Mouse (Mus musculus) forebrain, embryonic 10.5 days (tissue): Measurements from ENCODE around the gene Marf1. TPM values are rescaled to one million over a fixed set of nuclear protein-coding genes. Genes with fewer than 3 reads are reported as not detected.
"Not testable (repeated sequence)": the region's sequence is repeated elsewhere in the genome, so short reads cannot be mapped to it uniquely, and the experiment has no call there.

ENCODE experiments used
- DNase-seq: peaks from one replicate; pipeline ENCODE4 v3.0.0-alpha.2; 2017; ENCODE audit warnings: low spot score; ENCODE audit errors: extremely low spot score
- H3K27ac ChIP-seq: fragments of 300-500 bp; sonication (generic); 2 replicates; pipeline ENCODE4 v1.5.1; 2016; ENCODE audit warnings: mild to moderate bottlenecking
- H3K27me3 ChIP-seq: fragments of 300-500 bp; sonication (generic); 2 replicates; pipeline ENCODE4 v1.6.1; 2016; ENCODE audit warnings: mild to moderate bottlenecking; ENCODE audit not compliant: poor library complexity, severe bottlenecking
- H3K36me3 ChIP-seq: fragments of 300-500 bp; sonication (generic); replicated peaks from 2 replicates; pipeline ENCODE4 v1.6.1; 2016; ENCODE audit warnings: mild to moderate bottlenecking, moderate library complexity
- H3K4me1 ChIP-seq: fragments of 300-500 bp; sonication (generic); 2 replicates; pipeline ENCODE4 v1.6.1; 2016
- H3K4me3 ChIP-seq: fragments of 300-500 bp; sonication (generic); 2 replicates; pipeline ENCODE4 v1.5.1; 2016; ENCODE audit warnings: mild to moderate bottlenecking, moderate library complexity
- H3K9me3 ChIP-seq: fragments of 300-500 bp; sonication (generic); 2 replicates; pipeline ENCODE4 v1.6.1; 2016; ENCODE audit warnings: mild to moderate bottlenecking, moderate library complexity
- WGBS: fragments of 180-500 bp; shearing (Covaris S2); methylation state at CpG from one replicate; pipeline ENCODE4 v1.1.7; 2016; 5-methylcytosine and 5-hydroxymethylcytosine counted together
- polyA plus RNA-seq: library from polyadenylated mRNA; unstranded; fragments of >200 nt; fragmentation: Nextera tagmentation; extraction: Ambion mirVana; gene quantifications from 2 replicates; pipeline ENCODE4 v1.2.1, GENCODE M21; 2016

The Marf1 gene
- polyA plus RNA-seq, 1 experiment from 2014 or later, result 14.6 TPM

- no peak for DNase-seq
- 0% methylated on average over 10 of the region's 10 CpGs for WGBS
- Histone ChIP-seq H3K36me3 (no peaks in the 10 kb centered on the region), H3K4me1 (peaks cover 33% of the 10 kb centered on the region), H3K27ac (peak overlapping the region; percentile 94), H3K4me3 (peak overlapping the region; percentile 80), H3K27me3 (no peaks in the 10 kb centered on the region), H3K9me3 (no peaks in the 10 kb centered on the region)
These were observed 3.4 kb downstream of the Marf1 start for GRCm38 (mm10) chr16:14159746-14160131.

GRCm38 (mm10) chr16:14158936-14159745 is 4.0 kb downstream of the Marf1 start:
- peak; percentile 100 for DNase-seq
- H3K9me3 ChIP-seq, result no peaks in the 10 kb centered on the region
- peak overlapping the region; percentile 80 for H3K4me3 ChIP-seq
- peak overlapping the region; percentile 94 for H3K27ac ChIP-seq
- H3K4me1 ChIP-seq, result peaks cover 27% of the 10 kb centered on the region
- no peaks in the 10 kb centered on the region for H3K27me3 ChIP-seq
- under 1% methylated on average over 58 of the region's 58 CpGs for WGBS
- H3K36me3 ChIP-seq, result 0 out of 2 replicates have a peak, but pooled peaks cover 2% of the 10 kb centered on the region

- H3K4me1 ChIP-seq, result peaks cover 22% of the 10 kb centered on the region
- H3K27ac ChIP-seq, result peak overlapping the region; percentile 94
These were observed 4.6 kb downstream of the Marf1 start for GRCm38 (mm10) chr16:14158536-14158935.

DNA sequence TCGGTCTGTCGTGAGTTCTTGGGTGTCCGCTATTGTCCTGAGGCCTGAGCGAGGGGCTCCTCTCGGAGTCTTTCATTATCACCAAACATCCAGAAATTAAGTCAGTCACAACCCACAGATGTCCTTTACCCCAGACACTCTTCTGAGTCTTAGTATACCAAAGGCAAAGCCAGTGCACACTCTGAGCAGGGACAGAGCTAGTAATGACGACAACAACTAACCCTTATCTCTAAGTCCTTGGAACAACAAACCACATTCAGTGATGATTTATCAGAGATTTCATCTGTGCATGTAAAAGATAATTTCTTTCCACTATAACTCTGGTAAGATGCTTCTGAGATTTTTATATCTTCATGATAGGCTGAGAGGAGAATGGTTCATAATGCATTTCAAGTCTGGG is 6.8 kb downstream of the Marf1 start:
- Histone ChIP-seq H3K4me3 (no peak overlapping the region), H3K4me1 (peaks cover 14% of the 10 kb centered on the region), H3K27ac (no peak overlapping the region), H3K9me3 (no peaks in the 10 kb centered on the region), H3K36me3 (peaks cover 27% of the 10 kb centered on the region), H3K27me3 (no peaks in the 10 kb centered on the region)
- DNase-seq, result no peak
- 95% methylated on average over 6 of the region's 6 CpGs for WGBS

More at GRCm38 (mm10) chr16:14158536-14158935, 4.6 kb downstream of the Marf1 start:
- 9% methylated on average over 7 of the region's 7 CpGs for WGBS
- no peak for DNase-seq
- peak overlapping the region; percentile 80 for H3K4me3 ChIP-seq
- H3K27me3 ChIP-seq, result no peaks in the 10 kb centered on the region
- peaks cover 5% of the 10 kb centered on the region for H3K36me3 ChIP-seq
- H3K9me3 ChIP-seq, result no peaks in the 10 kb centered on the region

DNA sequence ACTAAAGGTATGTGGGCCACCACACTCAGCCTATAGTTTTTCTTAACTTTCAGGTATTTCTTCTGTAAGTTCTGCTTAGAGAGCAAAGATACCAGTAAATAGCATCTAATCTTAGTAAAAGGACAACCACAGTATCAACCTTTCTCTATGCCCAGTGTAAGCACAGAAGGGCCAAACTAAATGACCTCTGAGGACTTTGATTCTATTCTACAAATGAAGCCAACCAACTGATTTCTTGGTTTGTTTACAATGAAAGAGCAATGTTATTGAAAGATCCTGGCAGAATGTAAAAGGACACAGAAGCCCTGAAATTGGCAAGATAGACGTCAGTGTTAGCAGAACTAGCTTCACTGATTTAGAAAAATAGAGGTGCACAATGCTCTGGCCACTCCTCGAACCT is 7.5 kb downstream of the Marf1 start:
- DNase-seq, result not testable (repeated sequence)

GRCm38 (mm10) chr16:14151718-14152117 is 11.4 kb downstream of the Marf1 start:
- peaks cover 71% of the 10 kb centered on the region for H3K36me3 ChIP-seq
- DNase-seq, result no peak
- no peak overlapping the region for H3K4me3 ChIP-seq
- H3K27me3 ChIP-seq, result no peaks in the 10 kb centered on the region
- H3K9me3 ChIP-seq, result no peaks in the 10 kb centered on the region
- H3K4me1 ChIP-seq, result no peaks in the 10 kb centered on the region
- no peak overlapping the region for H3K27ac ChIP-seq
- WGBS, result 93% methylated on average over 4 of the region's 4 CpGs

More for the DNA sequence above, 7.5 kb downstream of the Marf1 start:
- H3K4me3 ChIP-seq, H3K9me3 ChIP-seq, H3K27ac ChIP-seq, H3K27me3 ChIP-seq: not testable (repeated sequence)
- H3K36me3 ChIP-seq, result peaks cover 34% of the 10 kb centered on the region
- peaks cover 14% of the 10 kb centered on the region for H3K4me1 ChIP-seq
- 88% methylated on average over 1 of the region's 2 CpGs for WGBS

- no peaks in the 10 kb centered on the region for H3K4me1 ChIP-seq
- H3K9me3 ChIP-seq, result no peaks in the 10 kb centered on the region
- peaks cover 96% of the 10 kb centered on the region for H3K36me3 ChIP-seq
- no peak for DNase-seq
- H3K27ac ChIP-seq, result no peak overlapping the region
- no peak overlapping the region for H3K4me3 ChIP-seq
- H3K27me3 ChIP-seq, result no peaks in the 10 kb centered on the region
These were observed 15.4 kb downstream of the Marf1 start for GRCm38 (mm10) chr16:14147712-14148111.

- Histone ChIP-seq H3K4me1 (no peaks in the 10 kb centered on the region), H3K27me3 (no peaks in the 10 kb centered on the region), H3K4me3 (no peak overlapping the region), H3K9me3 (no peaks in the 10 kb centered on the region), H3K36me3 (peaks cover 99% of the 10 kb centered on the region), H3K27ac (no peak overlapping the region)
- no peak for DNase-seq
- WGBS, result 93% methylated on average over 3 of the region's 3 CpGs
These were observed 19.9 kb downstream of the Marf1 start for GRCm38 (mm10) chr16:14143298-14143697.

GRCm38 (mm10) chr16:14139106-14139505 is 24.0 kb downstream of the Marf1 start:
- Histone ChIP-seq H3K4me3 (no peak overlapping the region), H3K27ac (no peak overlapping the region), H3K27me3 (no peaks in the 10 kb centered on the region), H3K9me3 (no peaks in the 10 kb centered on the region), H3K4me1 (no peaks in the 10 kb centered on the region), H3K36me3 (peaks cover 97% of the 10 kb centered on the region)
- no peak for DNase-seq

DNA sequence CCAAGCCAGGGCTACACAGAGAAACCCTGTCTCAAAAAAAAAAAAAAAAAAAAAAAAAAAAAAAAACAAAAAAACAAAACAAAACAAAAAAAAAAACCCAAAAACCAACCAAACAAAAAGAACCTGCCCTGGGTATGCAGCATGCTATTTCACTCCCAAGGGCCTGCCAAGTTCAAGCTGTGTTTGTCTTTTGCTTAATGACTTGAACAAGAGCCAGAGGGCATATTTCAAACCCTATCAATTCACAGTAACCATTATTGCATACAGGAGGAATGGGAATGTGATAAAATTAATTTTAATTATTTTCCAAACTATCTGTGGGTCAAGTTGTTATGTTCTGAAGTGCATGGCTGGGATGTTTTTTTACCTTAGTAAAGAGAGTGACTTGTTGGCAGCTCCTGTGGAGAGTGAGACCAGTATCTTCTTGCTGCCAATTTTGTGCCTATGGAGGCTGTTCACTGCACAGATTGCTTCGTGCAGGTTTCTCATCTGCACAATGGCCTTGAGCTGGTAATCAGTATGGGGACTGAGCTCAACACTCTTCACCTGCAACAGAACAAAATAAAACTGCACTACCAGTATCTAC is 25.1 kb downstream of the Marf1 start:
- 100% methylated on average over 1 of the region's 1 CpGs for WGBS
- Histone ChIP-seq H3K27me3 (no peaks in the 10 kb centered on the region), H3K4me3 (no peak overlapping the region), H3K36me3 (peaks cover 97% of the 10 kb centered on the region), H3K27ac (no peak overlapping the region), H3K9me3 (no peaks in the 10 kb centered on the region), H3K4me1 (no peaks in the 10 kb centered on the region)
- DNase-seq, result no peak

DNA sequence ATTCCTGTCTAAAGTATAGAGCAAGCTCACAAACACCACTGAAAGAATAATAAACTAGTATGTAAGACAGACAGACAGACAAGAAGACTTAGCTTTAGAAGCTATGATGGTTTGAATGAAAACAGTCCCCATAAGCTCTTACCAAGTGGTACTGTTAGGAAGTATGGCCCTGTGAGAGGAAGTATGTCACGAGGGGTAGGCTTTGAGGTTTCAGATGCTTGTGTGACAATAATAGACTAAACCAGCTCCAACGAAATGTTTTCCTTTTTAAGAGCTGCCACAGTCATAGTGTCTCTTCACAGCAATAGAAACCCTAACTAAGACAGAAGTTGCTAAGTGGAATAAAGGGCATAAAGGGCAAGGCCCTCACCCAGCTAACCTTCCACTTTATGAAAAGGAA is 28.1 kb downstream of the Marf1 start:
- DNase-seq, result no peak
- Histone ChIP-seq H3K4me3 (no peak overlapping the region), H3K27ac (no peak overlapping the region), H3K4me1 (no peaks in the 10 kb centered on the region), H3K27me3 (no peaks in the 10 kb centered on the region), H3K9me3 (no peaks in the 10 kb centered on the region), H3K36me3 (peaks cover 98% of the 10 kb centered on the region)
- WGBS, result 88% methylated on average over 2 of the region's 2 CpGs

DNA sequence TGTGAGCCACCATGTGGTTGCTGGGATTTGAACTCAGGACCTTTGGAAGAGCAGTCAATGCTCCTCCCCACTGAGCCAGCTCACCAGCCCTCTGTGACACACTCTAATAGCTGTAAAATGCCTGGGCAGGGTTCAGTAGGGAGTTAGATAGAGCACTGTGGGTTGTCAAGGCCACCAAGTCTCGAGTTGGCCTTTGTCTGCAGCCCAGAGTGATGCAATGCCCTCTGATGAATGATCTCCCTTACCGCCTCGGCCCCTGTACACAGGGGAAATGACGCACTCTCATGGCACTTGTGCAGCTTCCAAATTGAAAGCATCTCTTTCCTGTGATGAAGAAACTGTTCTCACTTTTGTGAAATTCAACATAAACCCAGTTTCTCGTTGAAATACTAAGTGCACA is 31.3 kb downstream of the Marf1 start:
- Histone ChIP-seq H3K4me3 (no peak overlapping the region), H3K9me3 (no peaks in the 10 kb centered on the region), H3K27me3 (no peaks in the 10 kb centered on the region), H3K27ac (no peak overlapping the region), H3K4me1 (no peaks in the 10 kb centered on the region), H3K36me3 (peaks cover 99% of the 10 kb centered on the region)
- DNase-seq, result no peak
- 93% methylated on average over 5 of the region's 5 CpGs for WGBS

DNA sequence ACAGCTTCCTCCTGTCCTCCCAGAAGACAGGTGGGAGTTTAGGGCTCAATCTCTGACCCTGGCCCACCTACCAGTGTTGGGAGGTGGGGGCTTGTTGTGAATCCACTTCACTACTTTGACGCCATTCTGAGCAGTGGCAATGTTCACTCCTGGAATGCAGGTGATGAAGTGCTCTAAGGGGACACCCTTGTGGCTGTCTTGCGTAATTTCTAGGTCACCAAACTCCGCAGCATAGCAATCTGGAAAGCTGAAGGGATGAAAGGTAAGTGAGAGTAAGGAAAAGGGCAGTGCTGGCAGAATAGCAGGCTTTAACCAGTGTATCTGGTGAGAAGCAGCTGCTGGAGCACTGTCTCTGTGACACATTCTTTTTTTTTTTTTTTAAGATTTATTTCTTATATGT is 31.8 kb downstream of the Marf1 start:
- DNase-seq, result no peak
- H3K4me3 ChIP-seq, result no peak overlapping the region
- 85% methylated on average over 3 of the region's 3 CpGs for WGBS
- no peaks in the 10 kb centered on the region for H3K27me3 ChIP-seq
- no peaks in the 10 kb centered on the region for H3K4me1 ChIP-seq
- no peaks in the 10 kb centered on the region for H3K9me3 ChIP-seq
- peaks cover 98% of the 10 kb centered on the region for H3K36me3 ChIP-seq
- no peak overlapping the region for H3K27ac ChIP-seq
